Mouse (Mus musculus) frontal cortex, postnatal 25 days (tissue): ENCODE data around the gene Cd55.
"Not testable (repeated sequence)": the region's sequence is repeated elsewhere in the genome, so short reads cannot be mapped to it uniquely, and the experiment has no call there.

Experiments
- DNase-seq, 2 experiments: peaks; one replicate each; pipeline ENCODE4 v3.0.0; 2022; ENCODE audit warnings: low spot score in 2 of 2

Cd55 gene

DNA sequence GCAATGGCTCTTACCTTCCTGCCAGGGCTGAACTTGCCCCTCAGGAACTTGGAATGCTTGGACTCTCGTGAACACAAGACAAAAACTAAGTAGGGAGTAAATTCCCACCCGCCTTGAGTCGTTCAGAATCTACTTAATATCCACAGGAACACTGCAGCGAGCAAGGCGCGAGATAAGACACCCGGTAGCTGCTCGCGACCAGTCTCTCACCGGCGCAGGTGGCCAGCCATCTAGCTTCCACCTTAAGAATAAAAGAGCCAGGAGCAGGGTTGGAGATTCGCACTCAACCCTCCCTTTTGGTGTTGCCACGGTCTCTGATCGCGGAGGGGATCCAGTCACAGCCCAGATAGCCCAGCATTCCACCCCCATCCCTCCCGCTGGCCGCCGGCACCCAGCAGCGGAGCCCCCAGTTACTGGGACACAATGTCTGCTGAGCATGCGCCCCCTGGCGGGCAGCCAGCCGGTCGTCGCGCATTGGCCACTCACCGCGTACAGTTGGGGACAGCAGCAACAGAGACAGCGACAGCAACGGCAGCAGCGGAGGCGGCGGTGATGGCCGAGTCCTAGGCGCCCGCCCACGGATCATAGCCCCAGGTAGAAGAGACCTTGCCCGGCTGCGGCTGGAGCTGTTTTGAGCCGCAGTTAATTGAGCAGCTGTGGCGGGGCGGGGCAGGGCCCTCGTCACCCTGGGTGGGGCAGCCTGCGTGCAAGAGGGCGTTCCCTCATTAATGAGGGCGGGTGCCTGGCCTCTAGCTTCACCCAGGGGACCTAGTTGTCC is at the start of gene Cd55:
Cd55 (minus strand) TSS at position 661 of the 778 bp plus-strand sequence.
- peak; percentile 78 to 84 for DNase-seq

DNA sequence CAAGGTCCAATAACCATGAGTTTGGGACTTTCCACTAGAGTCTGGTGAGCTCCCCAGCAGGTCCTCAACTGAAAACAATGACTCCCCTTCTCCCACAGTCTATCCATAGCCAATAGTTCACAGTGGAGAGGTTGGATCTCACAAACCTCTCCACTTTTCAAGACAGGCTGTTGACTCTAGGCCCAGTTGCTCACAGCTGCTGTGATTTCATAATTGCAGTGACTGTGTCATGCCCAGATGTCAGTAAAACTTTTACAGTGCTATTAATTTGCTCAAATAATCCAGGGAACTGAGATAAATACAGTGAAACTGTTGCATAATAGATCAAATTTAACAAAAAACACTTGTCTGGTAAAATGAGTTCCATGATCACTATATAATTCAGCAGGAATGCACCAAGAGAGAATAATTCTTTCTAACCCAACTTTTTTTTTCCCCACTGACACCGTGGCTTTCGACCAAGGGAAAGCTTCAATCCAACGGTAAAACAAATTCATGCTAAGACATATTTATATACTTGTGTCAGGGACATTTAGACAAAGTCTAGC is 49.4 kb upstream of the Cd55 start:
- DNase-seq: no peak

DNA sequence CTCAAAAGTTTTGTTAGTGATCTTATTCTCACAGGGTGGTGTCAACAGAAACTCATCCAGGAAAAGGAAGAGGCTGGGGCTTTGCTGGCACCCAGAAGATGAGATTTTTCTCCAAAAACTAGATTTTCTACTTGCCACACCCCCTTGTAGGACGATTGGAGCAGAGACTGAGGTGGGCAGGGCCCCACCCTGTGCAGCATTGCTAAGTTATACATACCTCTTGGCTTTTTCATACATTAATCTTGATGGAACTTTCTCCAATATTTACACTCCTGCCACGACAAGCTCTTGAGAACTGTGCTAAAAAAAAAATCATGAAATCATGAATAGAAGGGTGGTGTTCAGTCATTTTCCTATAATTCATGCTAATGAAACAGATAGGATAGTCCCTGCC is 46.4 kb upstream of the Cd55 start:
- no peak for DNase-seq

DNA sequence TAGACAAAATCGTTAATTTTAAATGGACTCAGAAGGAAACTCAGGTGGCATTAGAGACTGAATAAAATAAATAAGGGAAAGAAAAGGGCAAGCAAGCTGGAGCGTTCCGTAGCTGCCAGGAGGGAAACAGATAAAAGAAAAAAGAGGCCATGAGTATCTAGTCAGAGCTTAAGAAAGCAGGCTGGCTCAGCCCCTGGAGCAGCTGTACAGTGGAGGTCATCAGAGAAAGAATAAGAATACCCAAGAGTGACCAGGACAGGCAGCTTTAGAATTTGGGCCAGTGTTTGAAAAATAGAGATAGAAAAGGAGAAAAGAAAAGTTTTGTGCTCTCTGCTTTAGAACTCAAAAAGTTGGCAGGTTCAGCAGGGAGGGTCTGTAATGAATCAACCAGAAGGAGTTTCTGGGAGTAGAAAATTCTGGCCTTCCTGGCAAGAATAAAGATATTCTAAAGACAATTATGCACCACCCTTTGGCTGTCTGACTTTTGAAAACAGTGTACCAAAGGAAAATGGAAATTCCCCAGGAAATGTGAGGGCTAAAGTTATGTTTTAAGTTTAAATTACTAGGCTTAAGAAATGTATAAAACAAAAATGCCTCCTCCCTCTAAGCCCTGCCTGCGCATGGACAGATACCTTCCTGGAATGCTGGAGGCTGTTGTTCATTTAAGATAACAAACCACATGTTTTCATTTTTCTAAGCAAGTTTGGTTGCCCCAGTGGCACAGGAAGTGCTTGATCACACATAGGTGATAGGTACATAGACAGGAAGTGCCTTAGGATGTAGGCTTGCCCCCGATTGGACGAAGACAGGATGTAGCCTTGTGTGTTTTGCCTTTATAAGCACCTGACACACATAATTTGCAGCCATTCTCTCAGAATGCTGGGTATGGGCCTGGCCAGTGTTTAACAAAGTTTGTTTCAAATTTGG is 45.7 kb upstream of the Cd55 start:
- no peak for DNase-seq

DNA sequence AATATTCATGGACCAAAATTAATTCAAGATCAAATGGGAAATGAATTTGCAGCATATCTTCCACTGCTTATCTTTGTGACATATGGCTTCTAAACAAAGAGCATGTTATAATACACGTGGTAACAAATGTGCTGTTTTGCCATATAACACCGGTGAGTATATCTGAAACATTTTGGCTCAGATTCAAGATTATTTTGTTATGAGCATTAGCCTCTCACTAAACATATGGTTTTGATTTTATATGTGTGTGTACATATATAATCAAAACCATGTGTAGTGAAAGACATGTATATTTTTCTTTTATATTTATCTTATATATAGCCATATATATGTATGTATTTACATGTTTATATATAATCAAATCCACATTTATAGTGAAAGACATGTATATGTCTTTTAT is 44.9 kb upstream of the Cd55 start:
- DNase-seq: no peak

DNA sequence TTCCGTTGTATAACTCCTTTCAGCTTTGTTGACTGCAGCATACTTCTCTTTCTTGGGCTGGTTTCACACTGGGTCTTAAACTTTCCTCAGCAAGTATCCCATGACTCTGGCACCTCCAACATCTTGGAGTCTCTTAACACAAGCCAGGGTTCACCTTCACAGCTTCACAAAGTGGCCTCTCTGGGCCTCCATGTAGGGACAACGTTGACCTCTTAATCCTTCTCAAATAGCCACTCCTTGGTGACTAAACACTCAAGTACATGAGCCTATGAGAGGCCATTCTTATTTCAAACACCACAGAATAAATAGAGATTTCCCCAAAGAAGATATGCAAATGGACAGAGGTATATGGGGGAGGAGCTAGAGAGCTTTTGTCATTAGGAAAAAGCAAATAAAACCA is 37.4 kb upstream of the Cd55 start:
- DNase-seq: no peak

DNA sequence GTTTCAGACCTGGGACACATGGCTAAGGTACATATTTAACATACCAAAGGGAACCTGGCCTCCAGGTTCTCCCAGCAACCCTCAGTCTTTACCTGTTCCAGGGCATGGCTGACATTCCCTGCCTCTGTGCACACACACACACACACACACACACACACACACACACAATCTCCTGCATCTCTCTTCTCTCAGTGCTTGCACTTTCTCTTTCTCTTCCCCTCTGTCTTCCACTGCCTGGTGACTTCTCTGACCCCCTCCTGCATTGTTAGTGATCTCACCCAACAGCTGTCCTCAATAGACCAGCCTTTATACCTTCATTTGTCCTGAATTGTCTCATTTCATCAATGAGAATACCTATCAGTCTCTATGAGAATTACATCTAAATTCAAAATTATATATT is 35.8 kb upstream of the Cd55 start:
- no peak for DNase-seq

DNA sequence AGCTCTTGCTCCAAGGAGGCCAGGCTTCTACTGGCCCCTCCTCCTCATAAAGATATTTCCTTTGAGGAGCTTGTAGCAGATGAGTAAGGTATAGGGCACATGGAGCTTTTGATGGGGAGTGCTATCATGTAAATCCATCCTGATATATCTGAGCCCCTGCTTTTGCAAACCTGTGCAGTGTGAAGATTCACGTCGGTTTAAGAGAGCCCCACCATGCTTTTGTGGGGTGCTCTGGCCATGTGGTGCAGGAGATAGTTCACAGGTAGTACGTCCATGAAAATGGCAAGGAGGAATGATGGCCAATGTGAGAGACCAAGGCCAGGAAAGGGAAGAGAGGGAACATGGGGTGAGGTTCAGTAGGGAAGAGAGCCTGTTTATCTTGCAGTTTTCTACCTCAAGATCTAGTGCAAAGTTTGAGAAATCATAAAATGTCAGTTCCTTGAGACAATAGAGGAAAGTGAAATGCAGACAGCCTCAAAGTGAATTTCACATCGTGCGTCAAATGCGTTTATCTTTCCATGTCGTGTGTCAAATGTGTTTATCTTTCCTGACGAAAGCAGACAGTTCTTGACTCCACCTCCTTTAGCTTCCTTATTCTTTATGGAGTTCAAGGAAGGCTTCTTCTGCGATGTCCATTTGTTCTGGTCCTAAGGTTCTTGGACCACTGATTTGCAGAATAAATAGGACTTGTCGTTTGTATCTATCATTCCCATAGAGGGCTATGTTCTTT is 24.4 kb upstream of the Cd55 start:
- no peak for DNase-seq

DNA sequence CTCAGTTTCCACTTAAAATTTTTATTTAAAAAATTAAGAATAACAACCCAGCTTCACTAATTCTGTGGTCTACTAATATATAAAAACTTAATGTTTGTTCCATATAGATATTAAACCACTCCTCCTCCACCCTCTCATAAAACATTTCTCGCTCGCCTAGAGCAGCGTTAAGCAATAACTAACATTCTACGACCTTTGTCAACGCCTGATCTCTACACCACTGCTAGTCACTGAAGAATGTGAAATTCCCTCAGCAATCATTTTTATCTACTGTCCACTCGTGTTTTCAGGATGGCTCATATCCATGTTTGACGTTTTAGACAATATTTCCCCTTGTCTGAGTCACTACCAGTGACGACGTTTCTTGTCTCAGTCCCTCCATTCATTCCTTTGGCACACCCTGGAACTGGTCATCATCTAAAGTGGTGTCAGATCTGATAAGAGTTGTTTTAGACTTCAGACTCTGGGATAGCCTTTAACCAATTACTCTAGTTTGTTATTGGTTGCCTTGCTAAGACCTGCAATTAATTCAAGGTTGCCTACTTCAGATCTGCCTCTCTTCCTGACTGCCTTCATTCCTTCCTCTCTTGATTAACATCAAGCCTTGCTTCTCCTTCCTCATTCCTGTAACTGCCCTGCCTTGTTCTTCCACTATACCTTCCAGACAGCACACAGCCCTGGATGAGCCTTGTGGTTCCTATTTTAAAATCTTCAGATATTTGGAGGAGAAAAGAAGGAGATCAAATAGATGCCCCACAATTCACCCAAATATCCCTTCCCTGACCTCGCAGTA is 23.5 kb upstream of the Cd55 start:
- DNase-seq: no peak

DNA sequence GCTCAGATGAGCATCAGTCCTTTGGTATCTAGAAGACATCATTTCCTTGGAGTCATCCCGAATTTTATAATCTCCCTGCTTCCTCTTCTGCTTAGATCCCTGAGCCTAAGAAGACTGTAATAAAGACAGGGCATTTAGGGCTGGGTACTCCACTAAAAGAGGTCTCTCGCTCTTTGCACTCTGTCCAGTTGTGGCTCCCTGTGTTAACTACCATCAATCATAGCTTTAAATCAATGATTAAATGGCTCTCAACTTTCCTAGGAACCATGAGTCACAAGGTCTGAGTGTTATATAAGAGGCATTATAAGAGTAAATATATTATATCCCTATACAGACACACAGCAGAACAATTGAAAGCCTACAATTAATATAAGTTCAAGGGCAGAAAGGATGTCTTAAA is 22.8 kb upstream of the Cd55 start:
- DNase-seq: no peak

DNA sequence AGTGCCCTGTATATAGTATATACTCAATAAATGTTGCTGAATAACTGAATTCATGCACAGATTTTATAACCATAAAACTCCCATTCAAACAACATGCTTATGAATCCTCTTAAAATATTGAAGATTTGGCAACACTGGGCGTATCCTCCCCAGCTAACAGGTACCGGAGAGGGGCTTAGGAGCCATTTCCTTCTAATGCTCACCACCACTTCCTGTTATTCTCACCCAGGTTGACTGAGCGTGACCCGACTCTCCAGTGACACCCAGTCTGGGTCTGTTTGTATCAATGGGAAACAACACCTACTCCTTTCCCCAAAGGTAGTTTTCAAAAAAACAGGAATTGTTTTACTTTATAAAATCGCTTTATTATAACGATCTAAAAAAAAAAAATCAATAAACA is 12.4 kb upstream of the Cd55 start:
- no peak for DNase-seq

DNA sequence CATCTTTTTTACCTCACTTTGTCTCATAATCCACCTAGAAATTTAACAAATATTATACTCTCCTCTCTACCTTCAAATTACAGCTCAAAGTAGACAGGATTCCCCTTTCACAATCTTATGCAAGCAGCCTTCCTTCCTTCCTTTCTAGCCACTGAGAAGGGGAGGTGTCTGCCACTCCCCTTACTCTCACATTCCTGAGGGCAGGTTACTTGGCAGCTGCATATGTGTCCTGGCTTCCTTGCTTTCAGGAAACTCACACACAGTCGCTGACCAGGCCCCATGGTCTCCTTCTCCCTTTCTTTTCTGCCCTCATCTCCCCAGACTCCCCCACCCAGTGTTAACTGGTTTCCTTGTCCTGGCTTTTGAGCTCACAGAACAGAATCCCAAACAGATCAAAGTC is 11.7 kb upstream of the Cd55 start:
- DNase-seq: no peak

DNA sequence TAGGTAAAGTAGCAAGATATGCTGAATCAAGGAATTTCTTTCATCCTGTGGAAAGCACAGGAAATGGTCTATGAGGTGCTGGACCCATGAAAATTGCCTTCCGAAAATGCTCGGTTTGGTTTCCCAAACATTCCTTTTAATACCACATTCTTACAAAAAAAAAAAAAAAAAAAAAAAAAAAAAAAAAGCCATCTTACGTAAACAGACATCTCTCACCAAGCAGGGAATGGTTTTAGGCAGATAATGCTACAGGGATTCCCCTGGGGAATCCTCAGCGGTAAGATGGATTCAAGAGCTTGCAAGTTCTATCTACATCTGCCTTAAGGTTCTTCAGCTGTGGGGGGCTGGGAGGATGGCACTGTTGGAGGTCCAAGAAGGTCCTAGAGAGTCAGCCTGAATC is 7.5 kb upstream of the Cd55 start:
- no peak for DNase-seq

DNA sequence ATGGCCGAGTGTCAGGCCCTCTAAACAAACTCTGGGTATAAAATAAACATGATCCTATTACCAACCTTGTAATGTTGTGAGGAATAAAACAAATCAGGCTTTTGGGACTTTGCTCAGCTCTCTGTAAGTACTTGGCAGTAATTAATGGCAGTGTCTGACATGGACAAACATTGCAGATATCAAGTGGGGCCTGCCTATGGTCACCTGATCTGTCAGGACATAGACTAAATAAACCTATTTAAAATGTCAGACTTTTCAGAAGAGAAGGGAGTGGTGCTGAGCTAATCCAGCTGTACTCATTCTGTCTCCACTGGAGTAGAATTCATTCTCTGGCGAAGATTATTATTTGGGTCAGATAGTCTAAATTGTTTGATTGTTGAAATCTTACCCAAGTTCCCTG is 4.9 kb upstream of the Cd55 start:
- DNase-seq: no peak

DNA sequence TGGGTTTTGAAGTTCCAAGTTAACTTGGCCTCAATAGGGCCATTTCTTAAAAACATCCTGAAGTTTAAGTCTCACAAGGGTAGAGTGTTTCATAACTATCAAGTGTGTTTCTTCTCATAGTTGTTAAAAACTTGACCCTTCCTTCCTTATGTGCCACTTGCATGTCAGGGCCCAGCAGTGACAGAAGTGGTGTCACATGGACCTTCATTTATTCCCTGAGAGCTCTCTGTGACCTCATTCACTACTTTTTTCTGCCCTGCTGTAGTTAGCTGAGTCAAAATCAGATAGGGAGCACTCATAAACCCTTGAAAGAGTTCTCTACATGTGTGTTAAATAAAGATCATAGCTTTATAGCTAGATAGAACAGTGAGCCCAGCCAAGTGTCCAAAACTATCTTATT is 1.6 kb upstream of the Cd55 start:
- DNase-seq: no peak

DNA sequence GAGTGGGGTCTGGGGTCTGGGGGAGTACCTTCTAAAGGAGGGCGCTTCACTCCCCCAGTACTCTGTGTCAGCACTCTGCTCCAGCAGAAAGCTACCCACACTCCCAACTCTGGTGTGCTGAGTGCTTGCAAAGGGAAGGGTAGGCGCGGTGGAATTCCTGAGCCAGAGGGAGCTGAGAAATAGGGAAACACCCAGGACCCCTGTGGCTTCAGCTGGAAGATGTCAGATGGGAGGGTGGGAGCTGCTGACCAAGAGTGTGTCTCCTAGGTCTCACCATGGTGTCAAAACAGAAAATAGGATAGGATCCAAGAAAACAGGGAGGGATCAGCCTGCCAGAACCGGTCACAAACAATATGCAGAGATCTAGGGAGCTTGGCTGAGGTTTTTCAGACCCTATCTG is 323 bp upstream of the Cd55 start:
- DNase-seq: peak in 1 of 2 experiments; percentile 26

DNA sequence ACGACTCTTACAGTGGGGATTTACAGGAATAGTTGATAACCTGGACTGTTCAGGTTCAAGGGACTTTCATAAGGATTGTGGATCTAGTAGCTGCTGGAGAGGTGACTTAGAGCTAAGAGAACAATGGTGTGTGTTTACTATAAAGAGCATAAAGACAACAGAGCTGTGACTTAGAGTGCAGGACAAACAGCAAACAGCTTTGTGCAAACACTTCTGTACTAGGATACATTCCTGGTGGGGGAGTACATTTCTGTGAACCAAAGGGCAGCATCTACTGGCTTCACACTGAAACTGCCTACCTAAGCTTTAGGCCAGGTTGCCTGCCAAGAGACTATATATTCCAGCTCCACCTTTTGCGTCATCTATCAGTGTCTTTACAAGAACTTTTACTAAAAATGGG is 7.4 kb downstream of the Cd55 start:
- DNase-seq: no peak

DNA sequence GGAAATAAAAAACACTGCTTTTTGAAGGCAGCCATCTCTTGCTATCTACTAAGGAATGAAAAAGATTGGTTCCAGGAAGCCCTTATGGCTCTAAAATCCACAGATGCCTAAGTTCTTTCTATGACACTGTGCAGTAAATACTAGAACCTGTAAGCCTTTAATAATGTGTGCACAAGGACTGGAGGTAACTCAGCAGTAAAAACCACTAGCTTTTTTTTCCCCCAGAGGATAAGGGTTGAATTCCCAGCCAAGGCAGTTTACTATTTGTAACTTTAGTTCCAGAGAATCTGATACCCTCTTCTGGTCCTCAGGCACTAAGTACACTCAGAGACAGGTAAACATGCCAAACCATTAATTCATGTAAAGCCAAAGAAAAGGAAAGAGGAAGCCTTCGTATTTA is 19.6 kb downstream of the Cd55 start:
- not testable (repeated sequence) for DNase-seq

DNA sequence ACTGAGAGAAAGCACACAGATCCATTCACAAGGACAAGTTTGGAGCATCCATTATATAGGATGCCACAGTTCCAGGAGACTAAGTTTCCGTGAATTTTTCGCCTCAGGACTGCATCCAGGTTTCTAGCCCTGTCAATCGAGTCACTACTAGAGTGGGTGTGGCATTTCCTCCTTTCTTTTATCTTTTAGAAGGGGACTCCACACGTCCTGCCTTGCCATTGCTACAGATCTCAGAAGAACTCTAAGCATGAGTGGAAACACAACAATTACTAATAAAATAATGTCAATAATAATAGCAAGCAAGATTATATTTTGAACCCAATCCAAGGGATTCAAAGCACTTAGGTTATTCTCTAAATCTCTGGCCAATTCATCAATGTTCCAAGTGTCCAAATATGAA is 31.6 kb downstream of the Cd55 start:
- no peak for DNase-seq

DNA sequence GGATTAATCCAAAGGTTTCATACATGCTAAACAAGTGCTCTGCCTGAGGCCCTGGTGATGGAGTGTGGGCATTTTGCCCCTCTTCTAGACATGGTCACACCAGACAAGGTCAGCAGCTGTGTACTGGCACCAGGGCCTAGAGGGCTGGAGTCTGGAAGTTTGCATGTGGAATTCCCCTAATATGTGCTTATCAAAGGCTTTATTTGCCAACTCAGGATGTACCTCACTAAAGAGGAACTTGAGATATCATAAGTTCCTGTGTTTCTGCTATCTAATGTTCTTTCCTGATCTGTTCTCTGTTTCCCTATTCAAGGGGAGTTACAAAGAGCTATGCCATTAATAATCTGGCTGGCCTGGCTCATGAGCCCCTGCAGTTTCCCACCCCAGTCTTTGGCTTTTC is 33.9 kb downstream of the Cd55 start:
- not testable (repeated sequence) for DNase-seq

DNA sequence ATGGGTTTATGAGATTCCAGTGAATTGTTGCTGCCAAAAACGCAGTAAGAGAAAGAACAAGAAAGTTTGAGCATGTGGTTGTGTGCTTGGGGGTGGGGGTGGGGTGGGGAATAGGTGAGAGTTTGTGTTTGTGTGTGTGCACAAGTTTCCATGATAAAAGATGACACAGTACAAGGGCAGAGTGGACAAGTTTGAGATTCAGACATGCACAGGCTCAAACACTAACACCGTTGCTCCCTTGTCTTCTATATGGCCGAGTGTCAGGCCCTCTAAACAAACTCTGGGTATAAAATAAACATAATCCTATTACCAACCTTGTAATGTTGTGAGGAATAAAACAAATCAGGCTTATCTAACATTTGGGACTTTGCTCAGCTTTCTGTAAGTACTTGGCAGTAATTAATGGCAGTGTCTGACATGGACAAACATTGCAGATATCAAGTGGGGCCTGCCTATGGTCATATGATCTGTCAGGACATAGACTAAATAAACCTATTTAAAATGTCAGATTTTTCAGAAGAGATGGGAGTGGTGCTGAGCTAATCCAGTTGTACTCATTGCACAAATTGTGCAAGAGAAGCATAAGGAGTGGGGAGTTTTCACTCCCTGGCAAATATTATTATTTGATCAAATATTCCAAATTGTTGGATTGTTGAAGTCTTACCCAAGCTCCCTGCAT is 35.2 kb downstream of the Cd55 start:
- DNase-seq: not testable (repeated sequence)
